Mouse (Mus musculus) testis, adult 10 weeks (tissue): ENCODE data around the gene Crebl2. TPM values are rescaled to one million over a fixed set of nuclear protein-coding genes. Genes with fewer than 3 reads are reported as not detected.

Experiments used
- polyA plus RNA-seq: library from polyadenylated mRNA; stranded (reverse); fragments of 350-450 nt; fragmentation: Illumina TruSeq; extraction: RNeasy Lipid Tissue Mini Kit (QIAGEN cat#74804); gene quantifications from one replicate; pipeline ENCODE4 v1.2.3, GENCODE M21; 2014; ENCODE audit warnings: low read depth, low replicate concordance

The Crebl2 gene
- polyA plus RNA-seq = 14.2 TPM

GRCm38 (mm10) chr6:134829786-134830700 lies at the start of gene Crebl2:
Gene Crebl2 (plus strand): TSS chr6:134830154.

GRCm38 (mm10) chr6:134792141-134793045 lies 37.6 kb upstream of the Crebl2 start, which contains the start of gene Dusp16:
Gene Dusp16 (minus strand): TSS chr6:134792625.

GRCm38 (mm10) chr6:134898095-134898965 lies 68.4 kb downstream of the Crebl2 start, which contains the start of gene Gpr19:
Gene Gpr19 (minus strand): TSS chr6:134898578.

Other genes starting within 250 kb of the Crebl2 start
- 0.20 TPM for gene Mansc1, start 197.7 kb upstream of the Crebl2 start, polyA plus RNA-seq
- gene Borcs5, start 190.6 kb upstream of the Crebl2 start, polyA plus RNA-seq = 1.8 TPM
- gene Dusp16, start 37.5 kb upstream of the Crebl2 start, polyA plus RNA-seq = 37.1 TPM
- 13.3 TPM for gene Gpr19, start 68.4 kb downstream of the Crebl2 start, polyA plus RNA-seq
- 13.1 TPM for gene Cdkn1b, start 90.2 kb downstream of the Crebl2 start, polyA plus RNA-seq
- 0.56 TPM for gene Apold1, start 151.6 kb downstream of the Crebl2 start, polyA plus RNA-seq
- 73.5 TPM for gene Ddx47, start 181.5 kb downstream of the Crebl2 start, polyA plus RNA-seq
- gene Gprc5a, start 235.5 kb downstream of the Crebl2 start, polyA plus RNA-seq = not detected